Mouse (Mus musculus) heart, embryonic 10.5 days (tissue): ENCODE measurements at regions not wholly inside any gene's neighbourhood (a gene's known extent, or its start where the extent isn't known, plus 50 kb on each side); places are given as distances from the start of the nearest gene placed in this dataset.

ENCODE experiments used
- DNase-seq: peaks from one replicate; pipeline ENCODE4 v3.0.0-alpha.2; 2017; ENCODE audit warnings: low spot score
- H3K27ac ChIP-seq: fragments of 300-500 bp; sonication (generic); 2 replicates; pipeline ENCODE4 v1.5.1; 2016; ENCODE audit warnings: mild to moderate bottlenecking
- H3K27me3 ChIP-seq: fragments of 300-500 bp; sonication (generic); 2 replicates; pipeline ENCODE4 v1.6.1; 2016; ENCODE audit warnings: mild to moderate bottlenecking; ENCODE audit not compliant: poor library complexity, insufficient read depth, severe bottlenecking
- H3K36me3 ChIP-seq: fragments of 300-500 bp; sonication (generic); 2 replicates; pipeline ENCODE4 v1.6.1; 2016; ENCODE audit warnings: mild to moderate bottlenecking, moderate library complexity
- H3K4me1 ChIP-seq: fragments of 300-500 bp; sonication (generic); 2 replicates; pipeline ENCODE4 v1.6.1; 2016; ENCODE audit warnings: mild to moderate bottlenecking
- H3K4me3 ChIP-seq: fragments of 300-500 bp; sonication (generic); 2 replicates; pipeline ENCODE4 v1.5.1; 2016; ENCODE audit warnings: mild to moderate bottlenecking, moderate library complexity
- H3K9me3 ChIP-seq: fragments of 300-500 bp; sonication (generic); 2 replicates; pipeline ENCODE4 v1.6.1; 2016; ENCODE audit warnings: mild to moderate bottlenecking, moderate library complexity
- WGBS: fragments of 180-500 bp; shearing (Covaris S2); methylation state at CpG from one replicate; pipeline ENCODE4 v1.1.7; 2016; 5-methylcytosine and 5-hydroxymethylcytosine counted together

DNA sequence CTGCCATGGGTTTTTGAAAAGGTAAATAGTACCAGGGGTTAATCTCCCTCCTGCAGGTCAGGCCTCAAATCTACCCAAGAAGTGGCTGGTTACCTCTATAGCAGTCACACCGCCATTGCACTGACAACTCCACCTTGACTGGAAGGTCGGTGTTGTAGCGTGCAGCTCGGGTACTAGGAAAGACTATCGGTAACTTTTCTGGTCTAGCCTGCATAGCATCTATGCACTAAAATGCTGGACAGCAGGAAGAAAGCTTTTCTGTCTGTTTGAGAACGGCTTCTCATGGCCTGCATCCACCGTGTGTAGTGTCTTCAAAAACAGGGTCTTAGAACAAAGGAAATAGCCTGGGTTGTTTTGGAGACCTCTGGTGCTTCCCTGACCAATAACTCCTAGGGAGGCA, 88.8 kb downstream of the Bms1 start:
- WGBS = 83% methylated on average over 7 of the region's 7 CpGs
- peak; percentile 64 for DNase-seq
- Histone ChIP-seq H3K36me3 (no peaks in the 10 kb centered on the region), H3K9me3 (no peaks in the 10 kb centered on the region), H3K4me1 (no peaks in the 10 kb centered on the region), H3K27me3 (no peaks in the 10 kb centered on the region), H3K4me3 (no peak overlapping the region), H3K27ac (no peak overlapping the region)

GRCm38 (mm10) chr6:118327458-118327857, 91.8 kb downstream of the Bms1 start:
- Histone ChIP-seq H3K36me3 (no peaks in the 10 kb centered on the region), H3K9me3 (no peaks in the 10 kb centered on the region), H3K4me3 (no peak overlapping the region), H3K4me1 (no peaks in the 10 kb centered on the region; the same call in 1 of the 2 replicates), H3K27me3 (peaks cover 21% of the 10 kb centered on the region; the same call in 1 of the 2 replicates), H3K27ac (no peak overlapping the region)
- peak; percentile 71 for DNase-seq
- WGBS = 69% methylated on average over 6 of the region's 6 CpGs

DNA sequence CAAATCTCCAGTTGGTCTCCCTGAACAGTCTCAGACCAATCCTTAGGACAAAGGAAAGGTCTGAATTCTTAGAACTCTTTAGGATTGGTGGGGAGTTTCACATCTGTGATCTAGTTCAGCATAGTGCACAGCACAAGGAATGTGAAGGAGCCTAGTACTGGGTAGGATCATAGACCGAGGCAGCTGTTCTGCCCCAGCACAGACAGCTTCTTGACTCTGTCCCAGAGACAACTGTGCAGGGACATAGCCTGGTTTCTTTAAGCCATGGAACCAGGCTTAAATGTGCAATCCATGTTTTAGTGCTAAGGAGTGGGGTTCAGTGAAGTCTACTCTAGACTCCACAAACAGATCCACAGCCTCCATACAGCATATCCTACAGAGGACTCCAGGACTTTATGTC, 93.6 kb downstream of the Bms1 start:
- no peaks in the 10 kb centered on the region for H3K36me3 ChIP-seq
- no peaks in the 10 kb centered on the region for H3K9me3 ChIP-seq
- H3K4me1 ChIP-seq = no peaks in the 10 kb centered on the region; the same call in 1 of the 2 replicates
- H3K27me3 ChIP-seq = peaks cover 21% of the 10 kb centered on the region; the same call in 1 of the 2 replicates
- 75% methylated on average over 1 of the region's 1 CpGs for whole genome bisulfite sequencing
- DNase-seq = peak; percentile 27
- H3K4me3 ChIP-seq = no peak overlapping the region
- no peak overlapping the region for H3K27ac ChIP-seq

DNA sequence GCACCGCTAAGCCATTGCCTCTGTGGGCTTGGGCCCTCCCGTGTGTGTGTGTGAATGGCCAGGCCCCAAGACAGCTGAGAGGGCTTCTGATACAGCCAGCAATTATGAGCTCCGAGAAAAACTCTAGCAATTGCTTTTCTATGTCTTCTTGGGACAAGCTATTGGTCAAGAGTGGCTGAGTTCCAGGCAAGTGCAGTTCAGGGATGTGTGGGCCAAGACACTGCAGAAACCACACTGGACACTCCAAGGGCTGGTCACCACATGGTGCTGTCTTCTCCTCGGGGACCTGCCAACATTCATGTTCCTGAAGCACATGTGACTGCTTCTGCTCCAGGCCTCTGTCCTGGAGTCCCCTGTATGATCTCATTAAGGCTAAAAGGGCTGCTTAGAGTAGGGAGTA, 94.7 kb downstream of the Bms1 start:
- no peaks in the 10 kb centered on the region for H3K9me3 ChIP-seq
- H3K36me3 ChIP-seq = no peaks in the 10 kb centered on the region
- H3K27me3 ChIP-seq = peaks cover 21% of the 10 kb centered on the region; the same call in 1 of the 2 replicates
- no peaks in the 10 kb centered on the region; the same call in 1 of the 2 replicates for H3K4me1 ChIP-seq
- DNase-seq = no peak
- 81% methylated on average over 4 of the region's 4 CpGs for WGBS
- no peak overlapping the region for H3K4me3 ChIP-seq
- no peak overlapping the region for H3K27ac ChIP-seq

- Histone ChIP-seq H3K36me3 (no peaks in the 10 kb centered on the region), H3K4me3 (no peak overlapping the region), H3K27me3 (peaks cover 21% of the 10 kb centered on the region; the same call in 1 of the 2 replicates), H3K9me3 (no peaks in the 10 kb centered on the region), H3K4me1 (no peaks in the 10 kb centered on the region; the same call in 1 of the 2 replicates), H3K27ac (no peak overlapping the region)
- DNase-seq = no peak
- 72% methylated on average over 6 of the region's 6 CpGs for WGBS
These were observed 96.2 kb downstream of the Bms1 start for GRCm38 (mm10) chr6:118323052-118323451.

DNA sequence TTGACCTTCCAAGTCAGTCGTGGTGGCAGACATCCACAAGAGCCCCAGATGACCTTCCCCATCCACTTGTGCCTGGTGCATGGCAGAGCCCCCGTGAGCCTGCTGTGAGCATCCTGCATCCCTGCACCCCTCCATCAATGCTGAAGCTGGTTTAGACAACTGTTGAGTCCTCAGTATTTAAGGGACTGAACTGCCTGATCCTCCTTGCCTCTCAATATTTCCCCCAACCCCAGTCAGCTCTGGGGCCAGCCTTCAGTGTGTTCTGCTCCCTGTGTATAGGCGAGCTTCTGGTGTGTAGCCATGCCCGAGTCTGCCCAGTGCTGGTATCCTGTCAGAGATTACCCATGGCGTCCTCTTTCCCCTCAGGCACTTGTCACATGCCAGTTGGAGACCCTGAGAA, 96.6 kb downstream of the Bms1 start:
- Histone ChIP-seq H3K4me3 (no peak overlapping the region), H3K4me1 (no peaks in the 10 kb centered on the region; the same call in 1 of the 2 replicates), H3K27me3 (peaks cover 21% of the 10 kb centered on the region; the same call in 1 of the 2 replicates), H3K9me3 (no peaks in the 10 kb centered on the region), H3K27ac (no peak overlapping the region), H3K36me3 (no peaks in the 10 kb centered on the region)
- WGBS = 60% methylated on average over 5 of the region's 5 CpGs
- DNase-seq = peak; percentile 57

DNA sequence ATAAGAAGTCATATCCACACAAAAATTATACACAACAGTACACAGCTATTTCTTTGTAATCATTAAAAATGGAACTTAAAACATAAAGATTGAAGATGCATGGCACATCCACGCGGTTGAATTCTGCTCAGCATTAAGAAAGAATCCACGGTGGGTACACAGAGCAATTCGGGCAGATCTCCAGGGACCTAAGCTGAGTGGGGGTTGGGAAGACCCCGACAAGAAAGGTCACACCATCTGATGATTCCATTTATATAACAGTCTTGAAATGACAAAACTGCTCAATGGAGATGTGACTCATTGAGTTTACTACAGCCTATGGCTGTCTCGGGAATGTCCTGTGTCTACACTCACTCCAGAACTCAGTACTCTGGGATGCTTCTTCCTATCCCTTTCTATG, 97.2 kb downstream of the Bms1 start:
- peaks cover 21% of the 10 kb centered on the region; the same call in 1 of the 2 replicates for H3K27me3 ChIP-seq
- H3K9me3 ChIP-seq = no peaks in the 10 kb centered on the region
- DNase-seq = peak; percentile 51
- H3K4me1 ChIP-seq = no peaks in the 10 kb centered on the region; the same call in 1 of the 2 replicates
- no peaks in the 10 kb centered on the region for H3K36me3 ChIP-seq
- no peak overlapping the region for H3K4me3 ChIP-seq
- H3K27ac ChIP-seq = no peak overlapping the region
- 82% methylated on average over 6 of the region's 6 CpGs for WGBS

DNA sequence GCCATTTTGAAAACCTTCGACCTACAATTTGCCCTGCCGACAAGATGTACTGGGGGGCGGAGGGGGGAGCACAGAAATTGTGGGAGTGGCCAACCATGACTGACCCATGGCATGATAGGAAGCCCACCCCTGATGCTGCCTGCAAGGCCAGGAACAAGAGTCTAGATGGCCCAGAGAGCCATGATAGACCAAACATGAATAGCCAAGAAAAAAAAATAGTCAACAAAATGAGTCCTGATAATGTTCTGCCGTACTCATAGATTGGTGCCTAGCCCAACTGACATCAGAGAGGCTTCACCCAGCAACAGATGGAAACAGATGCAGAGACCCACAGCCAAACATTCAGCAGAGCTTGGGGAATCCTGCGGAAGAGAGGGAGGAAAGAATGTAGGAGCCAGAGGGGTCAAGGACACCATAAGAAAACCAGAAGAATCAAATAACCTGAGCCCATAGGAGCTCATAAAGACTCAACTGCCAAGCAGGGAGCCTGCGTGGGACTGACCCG, 99.2 kb downstream of the Bms1 start:
- no peak overlapping the region for H3K4me3 ChIP-seq
- H3K4me1 ChIP-seq = peaks cover 3% of the 10 kb centered on the region
- no peaks in the 10 kb centered on the region for H3K9me3 ChIP-seq
- DNase-seq = peak; percentile 1
- peaks cover 26% of the 10 kb centered on the region for H3K27me3 ChIP-seq
- 84% methylated on average over 7 of the region's 7 CpGs for WGBS
- H3K27ac ChIP-seq = no peak overlapping the region
- no peaks in the 10 kb centered on the region for H3K36me3 ChIP-seq

DNA sequence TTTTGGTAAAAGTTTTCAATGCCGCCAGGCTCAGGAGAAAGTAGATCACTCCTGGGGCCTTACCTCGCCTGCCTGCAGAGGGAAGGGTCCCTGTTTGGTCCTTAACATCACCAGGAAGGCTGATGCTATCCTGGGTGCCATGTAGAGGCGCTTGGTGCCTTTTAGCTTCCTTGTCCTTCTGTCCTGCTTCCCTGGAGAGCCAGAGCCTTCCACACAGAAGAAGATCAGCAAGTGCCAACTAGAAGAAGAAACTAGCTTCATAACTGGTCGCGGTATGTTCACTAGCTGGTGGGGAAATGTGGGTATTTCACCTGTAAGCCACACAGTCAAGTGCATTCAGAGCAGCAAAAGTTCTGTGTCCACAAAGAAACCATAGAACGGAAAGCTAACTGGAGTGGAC, 103.4 kb downstream of the Bms1 start:
- no peaks in the 10 kb centered on the region for H3K9me3 ChIP-seq
- peak; percentile 13 for DNase-seq
- H3K27ac ChIP-seq = no peak overlapping the region
- H3K36me3 ChIP-seq = no peaks in the 10 kb centered on the region
- peaks cover 6% of the 10 kb centered on the region for H3K27me3 ChIP-seq
- no peak overlapping the region for H3K4me3 ChIP-seq
- peaks cover 8% of the 10 kb centered on the region for H3K4me1 ChIP-seq
- 86% methylated on average over 6 of the region's 6 CpGs for WGBS

GRCm38 (mm10) chr6:118314941-118315687, 104.2 kb downstream of the Bms1 start:
- no peak overlapping the region for H3K4me3 ChIP-seq
- H3K4me1 ChIP-seq = peaks cover 8% of the 10 kb centered on the region
- no peaks in the 10 kb centered on the region for H3K36me3 ChIP-seq
- no peak overlapping the region for H3K27ac ChIP-seq
- WGBS = 39% methylated on average over 13 of the region's 13 CpGs
- peak; percentile 72 for DNase-seq
- H3K9me3 ChIP-seq = no peaks in the 10 kb centered on the region
- peaks cover 6% of the 10 kb centered on the region for H3K27me3 ChIP-seq

- H3K4me3 ChIP-seq = no peak overlapping the region
- peaks cover 8% of the 10 kb centered on the region for H3K4me1 ChIP-seq
- peak; percentile 54 for DNase-seq
- H3K27me3 ChIP-seq = no peaks in the 10 kb centered on the region; the same call in none of the 2 replicates
- WGBS = 85% methylated on average over 9 of the region's 9 CpGs
- H3K36me3 ChIP-seq = no peaks in the 10 kb centered on the region
- no peaks in the 10 kb centered on the region for H3K9me3 ChIP-seq
- no peak overlapping the region for H3K27ac ChIP-seq
These were observed 108.2 kb downstream of the Bms1 start for GRCm38 (mm10) chr6:118311081-118311480.

- 70% methylated on average over 2 of the region's 2 CpGs for WGBS
- Histone ChIP-seq H3K27me3 (no peaks in the 10 kb centered on the region), H3K9me3 (no peaks in the 10 kb centered on the region), H3K4me1 (peaks cover 3% of the 10 kb centered on the region), H3K27ac (no peak overlapping the region), H3K4me3 (no peak overlapping the region), H3K36me3 (no peaks in the 10 kb centered on the region)
- DNase-seq = peak; percentile 51
These were observed 109.4 kb downstream of the Bms1 start for GRCm38 (mm10) chr6:118309923-118310322.

GRCm38 (mm10) chr6:118308586-118308985, 110.7 kb downstream of the Bms1 start:
- Histone ChIP-seq H3K4me1 (no peaks in the 10 kb centered on the region), H3K9me3 (no peaks in the 10 kb centered on the region), H3K27me3 (no peaks in the 10 kb centered on the region), H3K36me3 (no peaks in the 10 kb centered on the region), H3K27ac (no peak overlapping the region), H3K4me3 (no peak overlapping the region)
- DNase-seq = peak; percentile 59
- WGBS = 59% methylated on average over 3 of the region's 3 CpGs
